9 mouse cellular contexts compared by ENCODE assay signal in the genomic region with DNA sequence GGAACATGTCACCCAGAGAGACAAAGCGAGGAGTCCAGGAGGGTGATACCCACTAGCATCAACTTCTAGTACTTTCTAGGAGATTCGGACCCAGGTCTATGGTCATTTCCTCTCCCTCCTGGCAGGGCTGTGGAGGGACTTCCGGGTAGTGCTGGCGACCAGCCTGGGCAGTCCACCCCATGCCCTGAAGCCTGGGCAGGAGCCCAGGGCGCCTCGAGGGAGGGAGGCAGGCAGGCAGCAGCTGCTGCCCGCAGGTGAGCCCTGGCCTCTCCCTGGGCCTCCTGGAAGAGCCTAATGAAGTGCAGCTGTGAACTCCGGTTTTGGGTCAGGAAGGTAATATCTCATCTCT.
A peak's percentile ranks its signal among the peaks of the same experiment; 100 is the strongest.
DNase-seq lines count a peak whose midpoint lies in the region; ATAC-seq and TF ChIP-seq lines count a peak whose summit lies in the region.
"Had no signal": no experiment of that assay in that cellular context is flagged by ENCODE, and none has a peak within 500 bp of the region (broad histone marks: within the 10 kb centered on the region; RNA-seq: fewer than 3 reads in every experiment).

No protein-coding gene starts in this region.

- TF ChIP-seq CTCF in E14TG2a.4 (conservative IDR thresholded peaks at IDR 0.05; ENCODE audit: low read length): no peak
- no peak for TF ChIP-seq CTCF in kidney, adult 2 months (conservative IDR thresholded peaks at IDR 0.05; ENCODE audit: insufficient read depth, insufficient read length, low read depth, low read length)

- ATAC-seq in embryonic facial prominence, embryonic 11.5 days (replicated peaks; ENCODE audit: insufficient number of reproducible peaks, low FRiP score, low TSS enrichment, low read depth): no peak
- no peak for ATAC-seq in megakaryocyte-erythroid progenitor cell, adult 5-6 weeks (replicated peaks; ENCODE audit: low FRiP score, low TSS enrichment, poor library complexity, severe bottlenecking)

- no peaks in the 10 kb centered on the region for H3K36me3 ChIP-seq in E14TG2a.4 (ENCODE audit: insufficient read depth, low read length)
- H3K36me3 ChIP-seq in embryonic facial prominence, embryonic 11.5 days (replicated peaks; ENCODE audit: control insufficient read depth, insufficient read depth, low read depth, low read length): no peaks in the 10 kb centered on the region
- H3K36me3 ChIP-seq in kidney, adult 2 months (ENCODE audit: control insufficient read depth, insufficient read depth, low read length): no peaks in the 10 kb centered on the region

- no peak for DNase-seq in embryonic facial prominence, embryonic 11.5 days (ENCODE audit: low spot score)
- DNase-seq in kidney, adult 2 months: peak; percentile 51
- peak; percentile 66 for DNase-seq in lung, postnatal 10 days
- DNase-seq in urinary bladder, postnatal 36 days (ENCODE audit: low spot score in 2 of 2): no peak
- no peak for DNase-seq in ovary, postnatal 14 days (ENCODE audit: low spot score)
- DNase-seq in thymus, postnatal 10 days (ENCODE audit: low spot score in 2 of 2): no peak
- DNase-seq: right cerebral cortex, postnatal 4 days had no signal

- H3K4me3 ChIP-seq in E14TG2a.4 (replicated peaks; ENCODE audit: low read length): peak overlapping the region; percentile 71
- no peak overlapping the region for H3K4me3 ChIP-seq in embryonic facial prominence, embryonic 11.5 days (ENCODE audit: low read depth, low read length)
- no peak overlapping the region for H3K4me3 ChIP-seq in kidney, adult 2 months (ENCODE audit: insufficient read depth, low read depth, low read length)

- WGBS in embryonic facial prominence, embryonic 11.5 days: 29% methylated on average over 8 of the region's 8 CpGs
- 25% methylated on average over 8 of the region's 8 CpGs for WGBS in kidney, adult 2 months

- peak overlapping the region; percentile 92 for H3K27ac ChIP-seq in embryonic facial prominence, embryonic 11.5 days (replicated peaks; ENCODE audit: low read depth, low read length)
- peak overlapping the region; percentile 76 for H3K27ac ChIP-seq in kidney, adult 2 months (ENCODE audit: insufficient read depth, low read depth, low read length)

- peaks cover 44% of the 10 kb centered on the region for H3K27me3 ChIP-seq in E14TG2a.4 (ENCODE audit: insufficient read depth, low read length)
- no peaks in the 10 kb centered on the region for H3K27me3 ChIP-seq in embryonic facial prominence, embryonic 11.5 days (ENCODE audit: control insufficient read depth, insufficient read depth, low read length)
- H3K27me3 ChIP-seq in kidney, adult 2 months (replicated peaks; ENCODE audit: control insufficient read depth, insufficient read depth, low read length): no peaks in the 10 kb centered on the region

- H3K9ac ChIP-seq in embryonic facial prominence, embryonic 11.5 days (replicated peaks; ENCODE audit: low read length): peak overlapping the region; percentile 37

- H3K4me1 ChIP-seq in E14TG2a.4 (replicated peaks; ENCODE audit: low read depth, low read length): peaks cover 65% of the 10 kb centered on the region
- H3K4me1 ChIP-seq in embryonic facial prominence, embryonic 11.5 days (ENCODE audit: control insufficient read depth, insufficient read depth, low read length): peaks cover 28% of the 10 kb centered on the region
- no peaks in the 10 kb centered on the region for H3K4me1 ChIP-seq in kidney, adult 2 months (ENCODE audit: control insufficient read depth, insufficient read depth, low read length)

- peak overlapping the region; percentile 38 for H3K4me2 ChIP-seq in embryonic facial prominence, embryonic 11.5 days (ENCODE audit: low read depth, low read length)

- no peaks in the 10 kb centered on the region for H3K9me3 ChIP-seq in E14TG2a.4 (ENCODE audit: low read length)
- H3K9me3 ChIP-seq in embryonic facial prominence, embryonic 11.5 days (replicated peaks; ENCODE audit: control insufficient read depth, low read length): no peaks in the 10 kb centered on the region

- no peak for TF ChIP-seq POLR2A in kidney, adult 2 months (IDR thresholded peaks at IDR 0.05; ENCODE audit: low read depth, low read length)

Comparison
In these comparisons a context has a peak if more than half of its experiments do, and no peak if none do; other contexts are left out.
1. DNase-seq: peak in kidney, adult 2 months (single experiment) and lung, postnatal 10 days (single experiment); none in embryonic facial prominence, embryonic 11.5 days (single experiment), urinary bladder, postnatal 36 days (0 of 2), ovary, postnatal 14 days (single experiment) and thymus, postnatal 10 days (0 of 2).